Mouse (Mus musculus) brain, embryonic 14.5 days (tissue): ENCODE data around the gene Pla2g4f.

ENCODE experiments used
- CTCF ChIP-seq: fragments of 200-500 bp; IDR thresholded peaks from 2 replicates; pipeline ENCODE4 v1.5.1; 2012; ENCODE audit warnings: inconsistent platforms, mild to moderate bottlenecking, moderate library complexity, borderline replicate concordance; ENCODE audit not compliant: insufficient read depth, insufficient read length; ENCODE audit errors: extremely low read depth
- POLR2A ChIP-seq: fragments of 200-500 bp; IDR thresholded peaks from 2 replicates; pipeline ENCODE4 v1.6.1; 2012; ENCODE audit warnings: mild to moderate bottlenecking, inconsistent platforms, borderline replicate concordance; ENCODE audit not compliant: poor library complexity, insufficient read depth, insufficient read length, severe bottlenecking; ENCODE audit errors: extremely low read depth

DNA sequence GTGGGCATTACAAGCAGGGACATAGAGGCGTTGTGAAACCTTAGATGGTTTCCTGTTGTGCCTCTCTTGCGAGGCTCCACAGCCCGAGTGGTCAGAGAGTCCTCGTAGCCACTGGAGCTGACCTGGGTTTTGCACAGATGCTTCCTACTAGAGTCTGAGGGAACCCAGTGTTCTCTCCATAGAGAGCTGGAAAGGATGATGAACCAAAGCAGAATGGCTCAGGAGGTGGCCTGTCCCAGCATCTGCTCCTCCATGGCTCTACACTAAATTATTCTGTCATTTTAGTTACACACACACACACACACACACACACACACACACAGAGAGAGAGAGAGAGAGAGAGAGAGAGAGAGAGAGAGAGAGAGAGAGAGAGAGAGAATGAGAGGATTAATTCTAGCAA is 28.3 kb downstream of the Pla2g4f start:
- TF ChIP-seq CTCF (no peak), POLR2A (no peak)
